Mouse (Mus musculus) heart, embryonic 14.5 days (tissue): ENCODE data around the gene Gm3776. TPM values are rescaled to one million over a fixed set of nuclear protein-coding genes. Genes with fewer than 3 reads are reported as not detected.
"Not testable (repeated sequence)": the region's sequence is repeated elsewhere in the genome, so short reads cannot be mapped to it uniquely, and the experiment has no call there.

ENCODE experiments used
- ATAC-seq: fragments of 200-750 bp; cut with Nextera tagmentation; 2 replicates; pipeline ENCODE4 v1.8.0; 2017; ENCODE audit warnings: low read depth, moderate TSS enrichment; ENCODE audit not compliant: insufficient number of reproducible peaks, insufficient read depth, low FRiP score
- H3K27ac ChIP-seq, 2 experiments: fragments of 200-500 bp in 1 of 2; fragments of 300-500 bp in 1 of 2; sonication (generic) in 1 of 2; replicated peaks in 1 of 2; 2 replicates each; pipeline ENCODE4 v1.5.1; 2012 to 2014; ENCODE audit warnings: low read depth in 2 of 2, low read length in 2 of 2, control low read depth in 1 of 2, mild to moderate bottlenecking in 1 of 2, mixed read lengths in 1 of 2; ENCODE audit not compliant: control insufficient read depth in 1 of 2, insufficient read depth in 1 of 2
- H3K27me3 ChIP-seq: fragments of 300-500 bp; sonication (generic); 2 replicates; pipeline ENCODE4 v1.6.1; 2014; ENCODE audit warnings: mild to moderate bottlenecking, low read length, control low read depth; ENCODE audit not compliant: control insufficient read depth, insufficient read depth
- H3K36me3 ChIP-seq: fragments of 300-500 bp; sonication (generic); 2 replicates; pipeline ENCODE4 v1.6.1; 2014; ENCODE audit warnings: mild to moderate bottlenecking, control low read depth, low read length, mixed read lengths; ENCODE audit not compliant: control insufficient read depth, insufficient read depth
- H3K4me1 ChIP-seq, 2 experiments: fragments of 200-500 bp in 1 of 2; fragments of 300-500 bp in 1 of 2; sonication (generic) in 1 of 2; 2 replicates each; pipeline ENCODE4 v1.6.1; 2012 to 2014; ENCODE audit warnings: low read length in 2 of 2, control low read depth in 1 of 2, mixed read lengths in 1 of 2; ENCODE audit not compliant: control insufficient read depth in 2 of 2, insufficient read depth in 2 of 2
- H3K4me2 ChIP-seq: fragments of 300-500 bp; sonication (generic); 2 replicates; pipeline ENCODE4 v1.6.1; 2014; ENCODE audit warnings: mild to moderate bottlenecking, low read length
- H3K4me3 ChIP-seq, 2 experiments: fragments of 200-500 bp in 1 of 2; fragments of 300-500 bp in 1 of 2; sonication (generic) in 1 of 2; 2 replicates each; pipeline ENCODE4 v1.5.1; 2012 to 2014; ENCODE audit warnings: low read length in 2 of 2, mild to moderate bottlenecking in 2 of 2, control low read depth in 1 of 2, low read depth in 1 of 2, moderate library complexity in 1 of 2; ENCODE audit not compliant: control insufficient read depth in 1 of 2, insufficient read depth in 1 of 2
- H3K9ac ChIP-seq: fragments of 300-500 bp; sonication (generic); 2 replicates; pipeline ENCODE4 v1.6.1; 2014; ENCODE audit warnings: mild to moderate bottlenecking, low read length
- H3K9me3 ChIP-seq: fragments of 300-500 bp; sonication (generic); 2 replicates; pipeline ENCODE4 v1.6.1; 2016; ENCODE audit warnings: low read length, control low read depth; ENCODE audit not compliant: control insufficient read depth
- WGBS: fragments of 180-500 bp; shearing (Covaris S2); extraction: QIAGEN DNeasy Blood & Tissue Kit; methylation state at CpG from one replicate; pipeline ENCODE4 v1.1.7; 2014; 5-methylcytosine and 5-hydroxymethylcytosine counted together
- polyA plus RNA-seq: library from polyadenylated mRNA; unstranded; fragments of >200 nt; fragmentation: Nextera tagmentation; extraction: Ambion mirVana; gene quantifications from 2 replicates; pipeline ENCODE4 v1.2.1, GENCODE M21; 2014

Gene Gm3776
- polyA plus RNA-seq, 1 experiment from 2014 or later: not detected

- H3K36me3 ChIP-seq: no peaks in the 10 kb centered on the region
- H3K9ac ChIP-seq: no peak overlapping the region
- H3K27me3 ChIP-seq: no peaks in the 10 kb centered on the region
- no peak for ATAC-seq
- no peak overlapping the region for H3K4me2 ChIP-seq
- no peak overlapping the region for H3K4me3 ChIP-seq
- peaks cover 6 to 7% of the 10 kb centered on the region in 2 experiments; a peak in 3 of 4 replicates for H3K4me1 ChIP-seq
- H3K27ac ChIP-seq: no peak overlapping the region
- 72% methylated on average over 10 of the region's 10 CpGs for whole genome bisulfite sequencing
- no peaks in the 10 kb centered on the region for H3K9me3 ChIP-seq
Measured at GRCm38 (mm10) chr9:78223221-78223902, 33.6 kb upstream of the Gm3776 start.

GRCm38 (mm10) chr9:78224418-78224817 lies 32.5 kb upstream of the Gm3776 start:
- Histone ChIP-seq H3K27ac (no peak overlapping the region), H3K4me3 (no peak overlapping the region), H3K4me2 (no peak overlapping the region), H3K36me3 (no peaks in the 10 kb centered on the region), H3K9ac (no peak overlapping the region), H3K9me3 (no peaks in the 10 kb centered on the region), H3K4me1 (peaks cover 6 to 7% of the 10 kb centered on the region in 2 experiments; a peak in 3 of 4 replicates), H3K27me3 (no peaks in the 10 kb centered on the region)
- no peak for ATAC-seq
- 92% methylated on average over 2 of the region's 2 CpGs for WGBS

- peak overlapping the region; percentile 15 for H3K4me2 ChIP-seq
- WGBS: 42% methylated on average over 11 of the region's 11 CpGs
- peaks cover 6 to 7% of the 10 kb centered on the region in 2 experiments; a peak in 3 of 4 replicates for H3K4me1 ChIP-seq
- no peaks in the 10 kb centered on the region for H3K36me3 ChIP-seq
- no peaks in the 10 kb centered on the region for H3K9me3 ChIP-seq
- ATAC-seq: no peak
- no peaks in the 10 kb centered on the region for H3K27me3 ChIP-seq
- no peak overlapping the region for H3K9ac ChIP-seq
- H3K4me3 ChIP-seq: no peak overlapping the region
- H3K27ac ChIP-seq: peak overlapping the region; percentile 51 to 66; a peak in 2 of 4 replicates
Measured at GRCm38 (mm10) chr9:78225304-78225703, 31.6 kb upstream of the Gm3776 start.

GRCm38 (mm10) chr9:78228122-78228521 lies 28.8 kb upstream of the Gm3776 start:
- H3K27ac ChIP-seq: no peak overlapping the region
- H3K36me3 ChIP-seq: no peaks in the 10 kb centered on the region
- 89% methylated on average over 2 of the region's 2 CpGs for WGBS
- no peaks in the 10 kb centered on the region for H3K27me3 ChIP-seq
- H3K9me3 ChIP-seq: no peaks in the 10 kb centered on the region
- no peak overlapping the region for H3K4me2 ChIP-seq
- no peak overlapping the region for H3K9ac ChIP-seq
- peaks cover 6 to 7% of the 10 kb centered on the region in 2 experiments; a peak in 3 of 4 replicates for H3K4me1 ChIP-seq
- H3K4me3 ChIP-seq: no peak overlapping the region
- ATAC-seq: no peak

GRCm38 (mm10) chr9:78229658-78230057 lies 27.3 kb upstream of the Gm3776 start:
- H3K4me1 ChIP-seq, H3K4me3 ChIP-seq, H3K9me3 ChIP-seq, H3K36me3 ChIP-seq, H3K27me3 ChIP-seq, H3K27ac ChIP-seq, H3K4me2 ChIP-seq, H3K9ac ChIP-seq, ATAC-seq: not testable (repeated sequence)
- WGBS: 52% methylated on average over 3 of the region's 3 CpGs

GRCm38 (mm10) chr9:78230461-78230860 lies 26.5 kb upstream of the Gm3776 start, which contains the start of gene Gsta1:
TSS of gene Gsta1 (plus strand) at chr9:78230656.
- not testable (repeated sequence) for H3K27me3 ChIP-seq, H3K4me2 ChIP-seq, H3K36me3 ChIP-seq, H3K9me3 ChIP-seq, ATAC-seq, H3K4me3 ChIP-seq, H3K9ac ChIP-seq, H3K27ac ChIP-seq, H3K4me1 ChIP-seq
- WGBS: 85% methylated on average over 1 of the region's 3 CpGs

GRCm38 (mm10) chr9:78233121-78233695 lies 23.7 kb upstream of the Gm3776 start:
- not testable (repeated sequence) for H3K4me1 ChIP-seq, H3K27me3 ChIP-seq, H3K4me2 ChIP-seq, H3K27ac ChIP-seq, H3K9ac ChIP-seq, H3K36me3 ChIP-seq, ATAC-seq, H3K9me3 ChIP-seq, H3K4me3 ChIP-seq
- whole genome bisulfite sequencing: no CpG with 5 or more reads among the region's 10 CpGs
